Mouse (Mus musculus) thymus, adult 2 months (tissue): Measurements from ENCODE around the gene Taf11.

Experiments
- CTCF ChIP-seq: fragments of 200-500 bp; IDR thresholded peaks from 2 replicates; pipeline ENCODE4 v1.5.1; 2012; ENCODE audit warnings: mild to moderate bottlenecking, control low read depth, low read length, moderate library complexity, borderline replicate concordance; ENCODE audit not compliant: control insufficient read depth, poor library complexity, insufficient read depth; ENCODE audit errors: extremely low read depth
- POLR2A ChIP-seq: fragments of 200-500 bp; IDR thresholded peaks from 2 replicates; pipeline ENCODE4 v1.6.1; 2012; ENCODE audit warnings: mild to moderate bottlenecking, low read length, control low read depth, moderate library complexity; ENCODE audit not compliant: control insufficient read depth, poor library complexity, insufficient read depth; ENCODE audit errors: extremely low read depth

DNA sequence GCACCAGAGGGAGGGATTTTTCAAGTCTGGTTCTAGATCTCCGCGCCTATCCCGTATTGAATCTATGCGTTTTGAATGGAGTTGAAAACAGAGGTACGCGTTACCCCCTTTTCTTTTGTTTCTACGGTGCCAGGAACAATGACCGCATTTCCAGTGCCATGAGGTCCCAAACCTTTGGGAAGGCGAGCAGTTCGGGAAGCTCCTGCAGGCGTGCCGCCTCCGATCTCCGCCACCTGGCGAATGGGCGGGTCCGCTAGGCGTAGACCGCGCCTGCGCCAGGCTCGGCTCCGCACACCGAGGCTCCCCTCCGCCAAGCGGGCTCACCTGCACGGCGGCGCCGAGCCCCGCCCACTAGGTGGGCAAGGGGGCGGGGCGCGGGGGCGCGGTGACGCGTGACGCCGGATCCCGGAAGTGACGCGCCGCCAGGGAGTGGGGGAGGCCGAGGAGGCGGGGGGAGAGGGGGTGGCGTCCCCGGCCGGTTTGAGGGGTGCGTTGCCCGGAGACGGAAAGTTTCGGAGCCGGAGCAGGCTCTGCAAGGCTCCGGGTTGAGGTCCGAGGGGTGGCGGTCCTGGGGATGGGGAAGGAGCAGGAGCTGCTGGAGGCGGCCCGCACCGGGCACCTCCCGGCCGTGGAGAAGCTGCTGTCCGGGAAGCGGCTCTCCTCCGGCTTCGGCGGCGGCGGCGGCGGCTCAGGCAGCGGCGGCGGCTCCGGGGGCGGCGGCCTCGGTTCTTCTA, 589 bp downstream of the Taf11 start, which contains the start of gene Anks1:
- TF ChIP-seq POLR2A: peak; percentile 71
- peak; percentile 29; the same call in 1 of the 2 replicates for TF ChIP-seq CTCF
